Mouse (Mus musculus) MEL (cell line): ENCODE measurements around the gene Dgcr8.

Experiments
- CTCF ChIP-seq, 3 experiments: IDR thresholded peaks in 2 of 3; conservative IDR thresholded peaks in 1 of 3; 2 replicates each; pipeline ENCODE4 v1.5.1; 2011 to 2012; ENCODE audit warnings: low read length in 3 of 3, low read depth in 2 of 3, mild to moderate bottlenecking in 2 of 3, improper control_type of control experiment in 1 of 3, inconsistent platforms in 1 of 3, mixed read lengths in 1 of 3, moderate library complexity in 1 of 3; ENCODE audit not compliant: control insufficient read depth in 1 of 3, insufficient read depth in 1 of 3, poor library complexity in 1 of 3, severe bottlenecking in 1 of 3
- HCFC1 ChIP-seq: IDR thresholded peaks from 2 replicates; pipeline ENCODE4 v1.6.1; 2012; ENCODE audit warnings: low read depth, mild to moderate bottlenecking, inconsistent platforms, low read length, improper control_type of control experiment, moderate library complexity
- KAT2A ChIP-seq: conservative IDR thresholded peaks from 2 replicates; pipeline ENCODE4 v1.6.1; 2012; ENCODE audit warnings: low read depth, low read length, improper control_type of control experiment, inconsistent platforms
- MAX ChIP-seq: IDR thresholded peaks from 2 replicates; pipeline ENCODE4 v1.6.1; 2011; ENCODE audit warnings: low read length, improper control_type of control experiment
- MXI1 ChIP-seq: IDR thresholded peaks from 2 replicates; pipeline ENCODE4 v1.6.1; 2011; ENCODE audit warnings: mild to moderate bottlenecking, low read depth, low read length, improper control_type of control experiment
- MYB ChIP-seq: IDR thresholded peaks from 2 replicates; pipeline ENCODE4 v1.6.1; 2011; ENCODE audit warnings: mild to moderate bottlenecking, low read depth, low read length, improper control_type of control experiment
- POLR2A ChIP-seq, 2 experiments: IDR thresholded peaks; 2 replicates each; pipeline ENCODE4 v1.6.1; 2011 to 2012; ENCODE audit warnings: low read length in 2 of 2, mild to moderate bottlenecking in 2 of 2, control low read depth in 1 of 2, improper control_type of control experiment in 1 of 2, low read depth in 1 of 2, moderate library complexity in 1 of 2; ENCODE audit not compliant: control insufficient read depth in 1 of 2, insufficient read depth in 1 of 2, poor library complexity in 1 of 2
- TCF12 ChIP-seq: IDR thresholded peaks from 2 replicates; pipeline ENCODE4 v1.6.1; 2014; ENCODE audit warnings: low read depth, mild to moderate bottlenecking, inconsistent platforms, low read length, improper control_type of control experiment, moderate library complexity
- USF1 ChIP-seq: IDR thresholded peaks from 2 replicates; pipeline ENCODE4 v1.6.1; 2014; ENCODE audit warnings: low read depth, mild to moderate bottlenecking, inconsistent platforms, low read length, improper control_type of control experiment, moderate library complexity

- TF ChIP-seq USF1, result no peak
- no peak for TF ChIP-seq CTCF (IDR thresholded peaks at IDR 0.05 in 2 of 3, conservative IDR thresholded peaks at IDR 0.05 in 1 of 3; ENCODE audit: control insufficient read depth in 1 of 3, insufficient read depth in 1 of 3, low read depth in 2 of 3, low read length in 3 of 3, poor library complexity in 1 of 3, severe bottlenecking in 1 of 3)
- no peak for TF ChIP-seq POLR2A (IDR thresholded peaks at IDR 0.05; ENCODE audit: control insufficient read depth in 1 of 2, insufficient read depth in 1 of 2, low read depth in 1 of 2, low read length in 2 of 2, poor library complexity in 1 of 2)
- no peak for TF ChIP-seq MAX
- TF ChIP-seq MXI1, result no peak
- TF ChIP-seq MYB, result no peak
- no peak for TF ChIP-seq HCFC1
- no peak for TF ChIP-seq KAT2A
- TF ChIP-seq TCF12, result no peak
Measured at GRCm38 (mm10) chr16:18328524-18328923, 39.5 kb upstream of the Dgcr8 start.
